Mouse (Mus musculus) lung, adult 2 months (tissue): ENCODE results near the gene Lrrc23. TPM values are rescaled to one million over a fixed set of nuclear protein-coding genes. Genes with fewer than 3 reads are reported as not detected.
"Not testable (repeated sequence)": the region's sequence is repeated elsewhere in the genome, so short reads cannot be mapped to it uniquely, and the experiment has no call there.

Experiments
- DNase-seq: peaks from one replicate; pipeline ENCODE4 v3.0.0; 2022
- H3K4me1 ChIP-seq: fragments of 200-500 bp; 2 replicates; pipeline ENCODE4 v1.6.1; 2011; ENCODE audit warnings: low read length; ENCODE audit not compliant: control insufficient read depth, insufficient read depth
- H3K4me3 ChIP-seq: fragments of 200-500 bp; replicated peaks from 2 replicates; pipeline ENCODE3; 2011; ENCODE audit warnings: low read depth, mild to moderate bottlenecking, control low read depth, low read length; ENCODE audit errors: extremely low read depth
- CTCF ChIP-seq: fragments of 200-500 bp; IDR thresholded peaks from 2 replicates; pipeline ENCODE4 v1.5.1; 2011; ENCODE audit warnings: mild to moderate bottlenecking, low read length, control low read depth; ENCODE audit not compliant: insufficient read depth
- POLR2A ChIP-seq: fragments of 200-500 bp; IDR thresholded peaks from 2 replicates; pipeline ENCODE4 v1.6.1; 2011; ENCODE audit warnings: low read depth, mild to moderate bottlenecking, control low read depth, low read length, borderline replicate concordance; ENCODE audit errors: extremely low read depth
- WGBS: fragments of 180-500 bp; shearing (Covaris S2); methylation state at CpG from one replicate; pipeline ENCODE4 v1.1.7; 2018; 5-methylcytosine and 5-hydroxymethylcytosine counted together
- polyA plus RNA-seq: library from polyadenylated mRNA; depleted of rRNA; stranded (reverse); fragments of >200 nt; gene quantifications from 2 replicates; pipeline ENCODE4 v1.2.3, GENCODE M21; 2012

Lrrc23 gene
- polyA plus RNA-seq, 1 experiment, result 35.8 TPM

DNA sequence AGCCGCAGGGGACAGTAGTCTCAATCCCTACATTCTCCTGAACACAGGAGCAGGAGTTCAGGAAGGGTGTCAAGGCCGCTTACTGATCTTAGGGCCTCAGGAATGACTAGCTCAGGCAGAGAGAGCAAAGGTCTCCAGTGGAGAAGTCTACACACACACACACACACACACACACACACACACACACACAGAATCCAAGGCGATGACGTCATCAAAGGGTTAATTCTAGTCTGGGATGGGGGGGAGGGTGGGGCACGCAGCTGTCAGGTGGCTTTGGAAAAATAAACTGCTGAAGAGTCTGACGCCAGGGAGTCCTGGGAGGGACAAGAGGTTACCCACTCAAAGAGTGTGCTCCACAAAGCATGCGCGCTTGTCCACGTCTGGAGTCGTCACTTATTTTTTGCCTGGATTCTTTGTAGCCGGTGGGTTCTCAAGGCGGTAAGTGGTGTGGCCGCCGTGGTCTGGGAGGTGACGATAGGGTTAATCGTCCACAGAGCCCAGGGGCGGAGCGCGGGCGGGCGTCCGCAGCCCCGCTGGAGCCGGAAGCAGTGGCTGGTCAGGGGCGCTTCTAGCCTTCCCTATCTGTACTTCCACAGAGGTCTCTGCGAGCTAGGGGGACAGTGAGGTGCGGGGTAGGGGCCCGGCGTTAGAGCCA, 29.0 kb upstream of the Lrrc23 start, which contains the start of gene Spsb2:
Gene Spsb2, plus strand, starts transcription at position 304 of the 655 bp plus-strand sequence.
- 3% methylated on average over 29 of the region's 29 CpGs for WGBS
- Histone ChIP-seq H3K4me3 (peak within 1 kb of the TSS; percentile 94), H3K4me1 (peaks cover 20% of the 10 kb centered on the region)
- TF ChIP-seq CTCF (no peak), POLR2A (peak; percentile 46; the same call in 1 of the 2 replicates)
- DNase-seq, result peak; percentile 81

DNA sequence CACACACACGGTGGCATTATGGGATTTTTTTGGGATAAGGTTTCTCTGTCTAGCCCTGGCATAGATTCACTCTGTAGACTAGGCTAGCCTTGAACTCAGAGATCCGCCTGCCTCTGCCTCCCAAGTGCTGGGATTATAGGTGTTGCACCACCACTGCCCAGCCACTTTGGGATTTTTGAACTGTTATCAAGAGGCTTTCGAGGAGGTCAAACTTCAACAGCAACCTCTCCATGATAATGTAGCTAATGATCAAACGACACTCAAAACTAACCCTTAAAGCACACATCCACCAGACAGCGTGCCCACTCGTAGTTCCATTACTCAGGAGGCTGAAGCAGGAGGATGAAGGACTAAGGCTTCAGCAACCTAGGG, 28.4 kb upstream of the Lrrc23 start:
- no peak for DNase-seq
- 52% methylated on average over 6 of the region's 6 CpGs for WGBS
- TF ChIP-seq POLR2A (no peak), CTCF (no peak)
- peaks cover 17% of the 10 kb centered on the region for H3K4me1 ChIP-seq
- peak overlapping the region; percentile 94 for H3K4me3 ChIP-seq

DNA sequence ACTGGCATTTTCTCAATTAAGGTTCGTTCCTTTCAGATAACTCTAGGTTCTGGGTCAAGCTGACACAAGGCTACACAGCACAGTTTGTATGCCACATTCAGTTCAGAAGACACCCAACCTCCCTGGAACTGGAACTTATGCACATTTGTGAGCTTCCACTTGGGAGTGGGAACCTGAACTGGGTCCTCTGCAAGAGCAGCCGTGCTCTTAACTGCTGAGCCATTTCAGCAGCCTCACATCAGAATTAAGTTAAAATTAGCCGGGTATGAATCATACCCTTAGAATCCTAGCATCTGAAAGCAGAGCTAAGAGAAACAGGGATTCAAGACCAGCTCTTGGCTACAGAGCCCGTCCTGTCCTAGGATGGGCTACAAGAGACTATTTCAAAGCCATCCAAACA, 27.8 kb upstream of the Lrrc23 start:
- DNase-seq, result no peak
- Histone ChIP-seq H3K4me1 (peaks cover 14% of the 10 kb centered on the region), H3K4me3 (no peak overlapping the region)
- no peak for TF ChIP-seq POLR2A
- TF ChIP-seq CTCF, result no peak
- WGBS, result 68% methylated on average over 4 of the region's 4 CpGs

DNA sequence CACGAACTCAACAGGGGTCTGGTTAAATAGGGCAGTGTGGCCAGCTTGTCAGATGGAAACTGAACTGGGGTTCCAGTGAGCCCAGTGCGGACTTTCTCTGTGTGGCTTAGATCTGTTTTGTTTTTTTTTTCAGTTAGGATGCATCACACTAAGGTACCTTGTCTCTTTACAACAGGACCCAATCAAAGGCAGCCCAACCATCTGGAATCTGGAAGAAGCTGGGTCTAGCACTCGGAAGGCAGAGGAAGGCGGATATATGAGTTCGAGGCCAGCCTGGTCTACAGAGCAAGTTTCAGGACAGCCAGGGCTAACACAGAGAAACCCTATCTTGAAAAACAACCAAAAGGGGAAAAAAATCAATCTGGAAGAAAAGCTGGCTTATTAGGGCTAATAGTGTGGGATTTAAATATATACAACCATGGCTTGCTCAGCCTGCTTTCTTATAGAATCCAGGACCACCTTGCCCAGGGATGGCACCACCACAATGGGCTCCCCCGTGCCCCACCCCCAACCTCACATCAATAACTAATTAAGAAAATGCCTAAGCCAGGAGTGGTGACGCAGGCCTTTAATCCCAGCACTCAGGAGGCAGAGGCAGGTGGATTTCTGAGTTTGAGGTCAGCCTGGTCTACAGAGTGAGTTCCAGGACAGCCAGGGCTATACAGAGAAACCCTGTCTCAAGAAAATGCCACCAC, 27.1 kb upstream of the Lrrc23 start:
- H3K4me3 ChIP-seq, result no peak overlapping the region
- H3K4me1 ChIP-seq, result peaks cover 14% of the 10 kb centered on the region
- WGBS, result 82% methylated on average over 7 of the region's 7 CpGs
- no peak for DNase-seq
- TF ChIP-seq CTCF (no peak), POLR2A (no peak)

DNA sequence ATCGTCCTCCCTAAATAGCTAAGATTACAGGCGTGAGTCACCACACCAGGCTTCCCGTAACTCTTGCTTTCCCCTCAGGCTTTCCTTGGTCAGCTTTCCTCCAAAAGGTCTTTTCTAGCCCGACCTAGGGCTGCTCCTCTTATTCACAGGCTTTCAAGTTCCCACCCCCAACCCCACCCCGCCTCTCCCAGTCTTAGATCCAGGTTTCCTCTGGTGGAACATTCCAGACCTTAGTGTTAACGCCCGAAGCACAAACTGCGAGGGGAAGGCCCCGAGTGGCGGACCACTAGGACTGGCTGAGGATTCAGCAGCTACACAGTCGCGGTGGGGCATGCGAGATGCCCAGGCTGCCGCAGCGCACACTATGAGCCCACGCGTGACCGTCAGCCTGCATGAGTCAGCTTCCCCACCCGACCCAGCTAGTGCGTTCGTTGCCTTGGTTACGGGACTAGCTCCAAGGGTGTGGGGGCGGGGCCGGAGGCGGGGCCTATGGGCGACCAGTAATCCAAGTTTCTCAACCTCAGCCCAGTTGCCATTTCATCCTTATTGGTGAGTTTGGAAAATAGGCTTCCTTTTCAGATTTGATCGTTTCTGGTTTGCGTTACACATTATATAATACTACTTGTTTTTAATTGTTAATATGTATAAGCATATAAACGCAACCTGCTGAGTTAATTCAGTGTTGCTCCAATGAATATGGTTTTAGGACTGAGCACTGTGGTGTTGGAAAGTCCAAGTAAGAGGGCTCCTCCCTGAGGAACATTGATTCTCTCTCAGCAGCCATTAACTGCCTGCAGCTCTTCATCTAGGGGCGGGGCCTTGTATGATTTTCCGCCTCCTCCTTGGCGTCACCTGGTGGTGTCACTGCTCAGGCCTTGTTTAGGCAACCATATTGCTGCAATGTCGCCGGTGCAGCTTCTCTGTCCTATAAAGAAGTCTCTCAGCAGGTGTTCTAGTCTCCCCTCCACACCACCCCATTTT, 26.1 kb upstream of the Lrrc23 start:
- peaks cover 14% of the 10 kb centered on the region for H3K4me1 ChIP-seq
- TF ChIP-seq POLR2A (peak; percentile 89; the same call in 1 of the 2 replicates), CTCF (no peak)
- H3K4me3 ChIP-seq, result peak overlapping the region; percentile 61
- peak; percentile 92 for DNase-seq
- 3% methylated on average over 34 of the region's 34 CpGs for WGBS

DNA sequence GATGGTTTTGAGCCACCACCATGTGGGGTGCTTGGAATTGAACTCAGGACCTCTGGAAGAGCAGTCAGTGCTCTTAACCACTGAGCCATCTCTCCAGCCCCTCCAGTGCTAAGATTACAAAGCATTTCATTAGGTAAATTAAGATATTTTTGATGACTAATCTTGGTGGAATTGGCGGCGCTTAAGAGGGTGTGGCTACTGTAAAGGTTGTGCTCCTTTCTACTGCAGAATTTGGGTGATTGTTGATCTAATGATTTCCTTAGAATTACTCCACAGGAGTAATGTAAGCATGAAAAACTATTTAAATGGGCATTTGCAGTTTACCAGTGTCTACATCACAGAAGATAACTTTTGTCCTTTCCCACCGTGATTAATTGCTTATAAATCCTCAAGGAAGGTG, 24.8 kb upstream of the Lrrc23 start:
- TF ChIP-seq CTCF (no peak), POLR2A (no peak)
- no peak overlapping the region for H3K4me3 ChIP-seq
- no peak for DNase-seq
- peaks cover 10% of the 10 kb centered on the region; the same call in 1 of the 2 replicates for H3K4me1 ChIP-seq
- WGBS, result 79% methylated on average over 3 of the region's 3 CpGs

DNA sequence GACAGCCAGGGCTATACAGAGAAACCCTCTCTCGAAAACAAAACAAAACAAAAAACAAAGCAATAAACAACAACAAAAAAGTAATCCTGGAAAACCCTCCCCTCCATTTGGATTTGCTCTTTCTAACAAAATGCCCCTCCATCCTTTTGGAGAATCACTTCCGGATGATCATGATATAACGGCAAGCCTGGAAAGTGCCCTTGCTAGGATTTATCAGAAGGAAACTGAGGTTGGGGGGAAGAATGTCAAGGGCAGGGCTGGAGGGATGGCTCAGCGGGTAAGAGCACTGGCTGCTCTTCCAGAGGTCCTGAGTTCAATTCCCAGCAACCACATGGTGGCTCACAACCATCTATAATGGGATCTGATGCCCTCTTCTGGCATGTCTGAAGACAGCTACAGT, 24.2 kb upstream of the Lrrc23 start:
- H3K4me1 ChIP-seq, result peaks cover 10% of the 10 kb centered on the region; the same call in 1 of the 2 replicates
- WGBS, result 96% methylated on average over 4 of the region's 4 CpGs
- H3K4me3 ChIP-seq, DNase-seq: not testable (repeated sequence)

DNA sequence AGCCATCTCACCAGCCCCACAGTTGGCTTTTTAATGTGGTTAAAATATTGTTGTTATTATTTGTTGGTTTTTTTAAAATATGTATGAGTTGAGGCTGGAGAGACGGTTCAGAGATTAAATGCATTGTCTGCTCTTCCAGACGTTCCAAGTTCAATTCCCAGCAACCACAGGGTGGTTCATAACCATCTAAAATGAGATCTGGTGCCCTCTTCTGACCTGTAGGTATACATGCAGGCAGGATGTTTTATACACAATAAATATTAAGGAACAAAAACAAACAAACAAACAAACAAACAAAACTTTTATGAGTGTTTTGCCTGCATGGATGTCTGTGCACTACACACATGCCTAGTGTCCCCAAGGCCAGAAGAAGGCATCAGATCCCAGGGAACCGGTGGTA, 23.5 kb upstream of the Lrrc23 start:
- Histone ChIP-seq H3K4me3 (no peak overlapping the region), H3K4me1 (peaks cover 7% of the 10 kb centered on the region; the same call in 1 of the 2 replicates)
- no peak for DNase-seq
- TF ChIP-seq CTCF, result no peak
- TF ChIP-seq POLR2A, result no peak
- 81% methylated on average over 3 of the region's 3 CpGs for WGBS

DNA sequence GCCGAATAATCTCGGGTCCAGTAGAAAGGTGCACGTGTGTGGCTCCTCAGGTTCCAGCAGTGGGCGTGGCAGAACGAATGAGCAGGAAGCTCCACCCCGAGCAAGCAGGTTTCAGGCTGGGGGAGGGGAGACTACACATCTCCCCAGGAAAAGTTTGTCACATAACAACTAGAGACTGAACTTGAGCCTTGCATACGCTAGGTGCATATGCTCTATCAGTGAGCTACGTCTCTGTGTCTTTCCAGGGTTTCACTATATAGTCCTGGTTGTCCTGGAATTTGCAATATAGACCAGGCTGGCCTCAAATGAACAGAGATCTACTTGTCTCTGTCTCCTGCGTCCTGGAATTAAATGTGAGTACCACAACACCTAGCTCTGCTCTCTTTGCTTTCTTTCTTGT, 22.9 kb upstream of the Lrrc23 start:
- H3K4me1 ChIP-seq, DNase-seq, H3K4me3 ChIP-seq: not testable (repeated sequence)
- 19% methylated on average over 6 of the region's 9 CpGs for WGBS

DNA sequence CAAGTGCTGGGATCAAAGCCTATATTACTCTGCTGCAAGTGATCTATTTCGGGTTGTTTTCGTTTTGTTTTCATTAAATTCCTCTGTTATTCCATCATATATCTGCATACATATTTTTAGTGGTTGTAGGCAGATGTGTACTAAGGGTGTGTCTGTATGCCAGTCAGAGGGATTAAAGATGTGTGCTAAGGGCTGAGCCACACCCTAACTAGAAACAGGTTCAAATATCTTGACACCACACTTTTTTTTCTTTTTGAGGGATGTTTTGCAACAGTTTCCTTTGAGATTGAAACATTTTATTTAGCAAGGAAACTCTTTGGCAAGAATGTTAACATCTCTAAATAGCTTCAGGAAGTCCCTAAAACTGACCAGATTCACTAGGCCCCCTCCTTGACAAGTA, 16.7 kb upstream of the Lrrc23 start:
- WGBS, result 76% methylated on average over 2 of the region's 2 CpGs
- Histone ChIP-seq H3K4me3 (no peak overlapping the region), H3K4me1 (no peaks in the 10 kb centered on the region)
- DNase-seq, result no peak
- no peak for TF ChIP-seq POLR2A
